Mouse (Mus musculus): ENCODE measurements around the gene Trim38. TPM values are rescaled to one million over a fixed set of nuclear protein-coding genes. Genes with fewer than 3 reads are reported as not detected.
"Not testable (repeated sequence)": the region's sequence is repeated elsewhere in the genome, so short reads cannot be mapped to it uniquely, and the experiment has no call there.

The Trim38 gene
- 0.26 TPM in 1 of 2 replicates, not detected in the other for polyA plus RNA-seq (2016; fragmentation: Nextera tagmentation; extraction: Ambion mirVana)

DNA sequence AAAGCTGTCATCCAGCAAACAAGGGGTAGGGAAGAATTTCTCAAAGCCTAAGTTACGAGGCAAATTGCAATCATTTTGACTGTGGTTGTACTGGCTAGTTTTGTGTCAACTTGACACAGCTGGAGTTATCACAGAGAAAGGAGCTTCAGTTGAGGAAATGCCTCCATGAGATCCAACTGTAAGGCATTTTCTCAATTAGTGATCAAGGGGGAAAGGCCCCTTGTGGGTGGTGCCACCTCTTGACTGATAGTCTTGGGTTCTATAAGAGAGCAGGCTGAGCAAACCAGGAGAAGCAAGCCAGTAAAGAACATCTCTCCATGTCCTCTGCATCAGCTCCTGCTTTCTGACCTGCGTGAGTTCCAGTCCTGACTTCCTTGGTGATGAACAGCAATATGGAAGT, at the start of gene Trim38:
Gene Trim38, plus strand, starts transcription at position 301 of the 400 bp plus-strand sequence.
- DNase-seq (ENCODE audit: low spot score): not testable (repeated sequence)

DNA sequence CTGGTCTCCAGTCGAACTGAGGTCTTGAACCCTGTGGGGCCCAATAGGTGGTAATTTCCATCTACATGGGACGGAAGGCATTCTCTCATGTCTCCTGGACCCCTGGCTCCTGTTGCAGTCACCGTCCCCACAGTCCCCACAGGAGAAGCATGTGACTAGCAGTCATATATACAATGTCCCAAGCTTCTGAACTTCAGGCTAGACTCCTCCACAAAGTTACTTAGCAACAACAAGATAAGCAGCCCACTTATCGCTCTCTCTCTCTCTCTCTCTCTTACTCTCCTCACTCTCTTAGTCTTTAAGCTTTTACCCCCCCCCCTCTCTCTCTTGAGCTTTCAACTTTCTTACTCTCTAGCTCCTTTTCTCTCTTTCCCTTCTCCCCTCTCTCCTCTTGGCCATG, 45.5 kb upstream of the Trim38 start:
- DNase-seq (ENCODE audit: low spot score): peak; percentile 4
- WGBS: 85% methylated on average over 4 of the region's 4 CpGs
- no peaks in the 10 kb centered on the region for H3K9me3 ChIP-seq

More for the DNA sequence above, at the start of gene Trim38:
- WGBS: 84% methylated on average over 2 of the region's 2 CpGs
- not testable (repeated sequence) for H3K9me3 ChIP-seq; H3K27ac ChIP-seq (replicated peaks); H3K36me3 ChIP-seq (replicated peaks); H3K27me3 ChIP-seq (replicated peaks; ENCODE audit: low read depth, poor library complexity, severe bottlenecking); H3K4me3 ChIP-seq
- H3K4me1 ChIP-seq: peaks cover 16% of the 10 kb centered on the region

DNA sequence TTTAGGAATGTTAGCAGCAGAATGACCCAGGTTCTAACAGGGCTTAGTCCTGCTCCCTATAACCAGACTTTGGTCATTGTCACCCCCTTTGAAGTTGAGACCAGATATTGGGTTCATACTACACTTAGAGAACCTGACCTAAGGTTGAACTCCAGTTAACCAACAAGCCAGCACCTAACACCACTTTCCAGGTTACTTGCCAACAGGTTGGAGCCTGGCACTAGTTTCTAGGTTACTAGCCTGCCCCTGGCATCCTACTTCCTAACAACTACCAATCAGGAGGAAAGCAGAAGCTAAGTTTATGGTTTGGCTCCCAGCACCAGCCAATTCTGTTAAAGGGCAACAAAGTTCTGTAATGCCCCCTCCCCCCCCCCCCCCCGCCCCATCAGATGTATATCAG, 44.5 kb upstream of the Trim38 start:
- no peaks in the 10 kb centered on the region for H3K36me3 ChIP-seq (replicated peaks)
- peaks cover 4% of the 10 kb centered on the region; the same call in 1 of the 2 replicates for H3K4me1 ChIP-seq
- H3K27me3 ChIP-seq (replicated peaks; ENCODE audit: low read depth, poor library complexity, severe bottlenecking): no peaks in the 10 kb centered on the region
- peak; percentile 3 for DNase-seq (ENCODE audit: low spot score)
- H3K4me3 ChIP-seq: no peak overlapping the region
- no peak overlapping the region for H3K27ac ChIP-seq (replicated peaks)
- no peaks in the 10 kb centered on the region for H3K9me3 ChIP-seq
- WGBS: 38% methylated on average over 1 of the region's 1 CpGs

More for the DNA sequence above, 45.5 kb upstream of the Trim38 start:
- Histone ChIP-seq H3K27ac (replicated peaks) (no peak overlapping the region), H3K27me3 (replicated peaks; ENCODE audit: low read depth, poor library complexity, severe bottlenecking) (no peaks in the 10 kb centered on the region), H3K4me1 (peaks cover 4% of the 10 kb centered on the region; the same call in 1 of the 2 replicates), H3K36me3 (replicated peaks) (no peaks in the 10 kb centered on the region), H3K4me3 (no peak overlapping the region)

DNA sequence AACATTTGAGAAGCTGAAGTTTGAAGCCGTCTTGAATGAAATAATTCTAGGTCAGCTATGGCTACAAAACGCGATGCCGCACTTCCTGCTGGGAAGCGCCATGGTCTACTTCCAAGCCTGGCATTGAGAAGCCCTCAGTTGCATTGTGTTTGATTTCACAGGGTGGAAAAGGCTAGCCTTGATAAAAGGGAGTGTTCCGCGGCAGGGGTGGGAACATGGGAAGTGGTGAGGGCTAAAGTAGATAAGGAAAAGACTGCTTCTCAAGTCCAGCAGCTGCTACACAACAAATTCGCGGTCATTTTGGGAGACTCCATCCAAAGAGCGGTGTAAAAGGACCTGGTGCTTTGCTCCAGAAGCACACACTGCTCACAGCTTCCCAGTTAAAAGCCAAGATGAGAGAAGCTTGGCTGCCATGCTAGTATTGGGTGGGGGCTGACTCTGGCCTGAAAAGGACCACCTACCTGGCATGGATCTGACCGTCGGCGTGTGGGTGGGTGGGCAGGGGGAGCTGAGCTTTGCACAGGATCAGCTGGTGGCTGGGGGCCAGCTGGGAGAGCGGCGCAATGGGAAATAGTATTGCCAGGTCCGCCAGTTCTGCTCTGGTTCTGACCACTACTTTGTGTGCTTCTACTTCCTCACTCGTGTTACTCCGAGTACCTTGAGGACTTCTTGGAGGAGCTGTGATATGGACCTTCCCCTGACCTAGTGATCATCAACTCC, 41.1 kb upstream of the Trim38 start:
- Histone ChIP-seq H3K4me1 (peaks cover 8% of the 10 kb centered on the region), H3K27me3 (replicated peaks; ENCODE audit: low read depth, poor library complexity, severe bottlenecking) (no peaks in the 10 kb centered on the region), H3K27ac (replicated peaks) (0 out of 2 replicates have a peak overlapping the region, but pooled peaks have one; percentile 30), H3K4me3 (no peak overlapping the region), H3K9me3 (no peaks in the 10 kb centered on the region), H3K36me3 (replicated peaks) (no peaks in the 10 kb centered on the region)
- no peak for DNase-seq (ENCODE audit: low spot score)
- 92% methylated on average over 18 of the region's 18 CpGs for WGBS

DNA sequence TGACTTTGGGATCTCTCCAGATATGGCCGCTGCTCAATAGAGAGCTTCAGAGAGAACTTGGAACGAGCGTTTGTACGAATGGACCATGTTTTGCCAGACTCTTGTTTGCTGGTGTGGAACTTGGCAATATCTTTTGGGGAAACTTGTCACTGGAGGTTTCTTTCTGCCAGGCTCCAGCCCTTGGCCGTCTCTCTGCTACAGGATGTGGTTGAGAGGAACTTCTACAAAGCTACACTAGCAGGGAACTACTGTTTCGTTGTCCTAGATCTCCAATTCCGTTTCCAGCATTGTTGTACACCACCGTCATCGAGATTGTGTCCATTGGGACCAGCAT, 40.6 kb upstream of the Trim38 start:
- no peaks in the 10 kb centered on the region for H3K36me3 ChIP-seq (replicated peaks)
- 91% methylated on average over 9 of the region's 9 CpGs for WGBS
- peaks cover 8% of the 10 kb centered on the region for H3K4me1 ChIP-seq
- H3K27ac ChIP-seq (replicated peaks): 0 out of 2 replicates have a peak overlapping the region, but pooled peaks have one; percentile 30
- no peaks in the 10 kb centered on the region for H3K9me3 ChIP-seq
- H3K27me3 ChIP-seq (replicated peaks; ENCODE audit: low read depth, poor library complexity, severe bottlenecking): no peaks in the 10 kb centered on the region
- H3K4me3 ChIP-seq: no peak overlapping the region
- DNase-seq (ENCODE audit: low spot score): no peak

DNA sequence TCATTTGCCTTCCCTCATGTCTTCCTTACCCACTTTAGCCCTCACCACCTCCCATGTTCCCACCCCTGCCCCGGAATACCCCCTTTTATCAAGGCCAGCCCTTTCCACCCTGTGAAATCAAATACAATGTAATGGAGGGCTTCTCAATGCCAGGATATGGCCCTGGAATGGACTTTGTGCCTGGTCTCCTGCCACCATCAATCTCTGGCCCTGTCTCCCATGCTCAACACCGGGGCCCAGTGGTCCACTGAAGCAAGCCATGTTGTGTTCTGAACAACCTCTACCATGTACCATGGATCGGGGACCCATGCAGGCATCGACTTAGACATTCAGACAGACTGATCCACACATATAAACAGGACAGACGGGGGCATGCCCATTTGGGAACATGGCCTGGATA, 40.0 kb upstream of the Trim38 start:
- WGBS: 93% methylated on average over 5 of the region's 5 CpGs
- Histone ChIP-seq H3K27me3 (replicated peaks; ENCODE audit: low read depth, poor library complexity, severe bottlenecking) (no peaks in the 10 kb centered on the region), H3K4me1 (peaks cover 8% of the 10 kb centered on the region), H3K27ac (replicated peaks) (0 out of 2 replicates have a peak overlapping the region, but pooled peaks have one; percentile 30), H3K36me3 (replicated peaks) (no peaks in the 10 kb centered on the region), H3K4me3 (no peak overlapping the region), H3K9me3 (no peaks in the 10 kb centered on the region)
- DNase-seq (ENCODE audit: low spot score): no peak

DNA sequence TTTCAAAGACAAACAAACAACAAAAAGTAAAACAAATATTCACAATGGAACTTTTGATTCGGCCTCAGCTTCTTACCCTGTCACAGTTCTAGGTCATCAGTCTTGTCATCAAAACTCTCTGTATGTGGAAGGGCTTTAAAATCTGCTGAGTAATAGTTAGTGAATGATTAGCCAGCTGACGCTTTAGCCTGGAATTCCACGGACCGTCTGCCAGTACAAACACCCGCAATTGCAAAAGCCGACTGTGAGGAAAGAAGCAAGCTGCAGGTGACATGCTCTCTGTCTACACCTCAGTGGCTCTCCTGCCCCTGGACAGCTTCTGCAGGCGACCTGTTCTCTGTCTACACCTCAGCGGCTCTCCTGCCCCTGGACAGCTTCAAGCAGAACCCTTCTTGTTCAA, 39.2 kb upstream of the Trim38 start:
- H3K27me3 ChIP-seq (replicated peaks; ENCODE audit: low read depth, poor library complexity, severe bottlenecking): no peaks in the 10 kb centered on the region
- peaks cover 4% of the 10 kb centered on the region for H3K4me1 ChIP-seq
- no peaks in the 10 kb centered on the region for H3K36me3 ChIP-seq (replicated peaks)
- H3K9me3 ChIP-seq: no peaks in the 10 kb centered on the region
- no peak overlapping the region for H3K4me3 ChIP-seq
- WGBS: 55% methylated on average over 8 of the region's 8 CpGs
- peak overlapping the region; percentile 35; the same call in 1 of the 2 replicates for H3K27ac ChIP-seq (replicated peaks)
- no peak for DNase-seq (ENCODE audit: low spot score)

DNA sequence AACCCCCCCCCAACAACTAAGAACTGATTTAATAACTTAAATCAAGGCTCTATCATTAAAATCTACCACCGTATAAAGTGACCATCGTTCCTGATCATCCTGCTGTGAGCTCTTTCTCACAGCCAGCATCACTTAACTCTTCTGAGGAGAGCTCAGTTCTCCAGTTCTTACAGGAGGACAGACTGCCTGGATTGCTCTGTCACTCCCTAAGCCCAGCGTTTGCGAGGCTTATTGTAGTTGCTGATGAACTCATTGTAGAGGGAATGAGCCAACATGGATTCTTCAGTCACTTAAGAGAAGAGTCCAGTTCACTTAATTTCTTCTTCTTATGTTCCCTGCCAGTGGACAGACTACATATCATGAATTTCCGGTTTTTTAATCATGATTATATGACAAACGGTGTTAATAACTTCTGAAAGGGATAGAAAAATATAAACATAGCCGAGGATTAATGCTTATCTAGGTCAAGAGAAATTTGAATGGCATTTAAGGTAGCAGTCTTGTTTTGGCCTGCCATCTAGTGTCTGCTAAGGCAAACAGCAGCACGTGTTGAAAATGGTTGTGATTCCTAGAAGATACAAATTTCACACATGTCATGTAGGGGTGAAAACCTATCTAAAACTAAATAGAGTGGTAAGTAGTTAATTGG, 37.4 kb upstream of the Trim38 start:
- Histone ChIP-seq H3K27ac (replicated peaks) (no peak overlapping the region; the same call in 1 of the 2 replicates), H3K27me3 (replicated peaks; ENCODE audit: low read depth, poor library complexity, severe bottlenecking) (no peaks in the 10 kb centered on the region), H3K9me3 (no peaks in the 10 kb centered on the region), H3K4me3 (no peak overlapping the region), H3K36me3 (replicated peaks) (no peaks in the 10 kb centered on the region), H3K4me1 (peaks cover 4% of the 10 kb centered on the region)
- 30% methylated on average over 8 of the region's 8 CpGs for WGBS
- no peak for DNase-seq (ENCODE audit: low spot score)

DNA sequence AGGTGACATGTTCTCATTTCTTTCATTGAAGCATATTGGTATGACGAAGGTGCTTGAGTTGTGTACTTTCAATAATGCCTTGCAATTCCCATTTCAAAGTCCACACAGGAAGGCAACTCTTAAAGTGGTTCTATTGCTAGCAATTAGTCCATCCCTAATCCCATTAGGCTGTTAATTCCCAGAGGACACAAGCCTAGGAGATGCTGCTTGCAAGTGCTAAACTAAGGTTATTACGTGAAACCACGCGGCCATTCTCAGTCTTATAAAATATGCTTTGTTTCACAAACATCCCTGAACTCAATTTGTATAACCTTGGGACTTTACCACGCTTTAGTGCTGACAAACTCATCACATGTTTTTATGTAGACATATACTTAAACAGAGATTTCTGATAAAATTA, 32.6 kb upstream of the Trim38 start:
- Histone ChIP-seq H3K27me3 (replicated peaks; ENCODE audit: low read depth, poor library complexity, severe bottlenecking) (no peaks in the 10 kb centered on the region), H3K4me3 (no peak overlapping the region), H3K27ac (replicated peaks) (peak overlapping the region; percentile 96; the same call in 1 of the 2 replicates), H3K9me3 (no peaks in the 10 kb centered on the region), H3K4me1 (peaks cover 20% of the 10 kb centered on the region), H3K36me3 (replicated peaks) (no peaks in the 10 kb centered on the region)
- no peak for DNase-seq (ENCODE audit: low spot score)
- 82% methylated on average over 5 of the region's 5 CpGs for WGBS

DNA sequence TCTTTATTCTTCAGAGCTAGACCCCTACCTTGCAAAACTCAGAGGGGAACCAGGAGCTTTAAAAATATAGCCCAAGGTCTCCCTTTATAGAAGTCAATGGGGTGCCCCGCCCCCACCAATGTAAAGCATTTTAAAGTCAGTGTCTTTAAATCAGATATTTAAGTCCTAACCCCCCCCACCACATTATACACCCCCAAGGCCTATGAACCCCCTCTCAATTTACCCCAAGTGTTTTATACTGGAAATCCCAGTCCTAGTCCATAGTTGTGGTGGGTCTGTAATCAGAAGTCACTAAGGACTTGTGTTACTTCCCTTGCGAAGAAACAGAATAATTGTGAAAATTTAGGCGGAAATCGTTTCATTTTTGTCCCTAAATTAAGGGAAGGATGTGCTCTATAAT, 31.7 kb upstream of the Trim38 start:
- Histone ChIP-seq H3K4me3 (peak overlapping the region; percentile 71), H3K27ac (replicated peaks) (peak overlapping the region; percentile 96), H3K27me3 (replicated peaks; ENCODE audit: low read depth, poor library complexity, severe bottlenecking) (no peaks in the 10 kb centered on the region), H3K4me1 (peaks cover 20% of the 10 kb centered on the region), H3K9me3 (no peaks in the 10 kb centered on the region), H3K36me3 (replicated peaks) (no peaks in the 10 kb centered on the region)
- 23% methylated on average over 4 of the region's 4 CpGs for WGBS
- DNase-seq (ENCODE audit: low spot score): no peak

DNA sequence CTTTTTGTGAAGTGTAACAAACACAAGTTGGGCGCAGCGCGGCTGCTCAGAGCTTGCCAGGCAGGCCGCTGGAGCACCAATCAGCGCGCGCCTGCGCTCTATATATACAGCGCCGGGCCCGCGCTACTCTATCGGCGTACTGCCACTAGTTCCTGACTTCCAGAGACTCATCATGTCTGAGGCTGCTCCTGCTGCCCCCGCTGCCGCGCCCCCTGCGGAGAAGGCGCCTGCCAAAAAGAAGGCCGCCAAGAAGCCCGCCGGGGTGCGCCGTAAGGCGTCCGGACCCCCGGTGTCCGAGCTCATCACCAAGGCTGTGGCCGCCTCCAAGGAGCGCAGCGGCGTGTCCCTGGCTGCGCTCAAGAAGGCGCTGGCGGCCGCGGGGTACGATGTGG, 31.0 kb upstream of the Trim38 start, which contains the start of gene Hist1h1c:
Gene Hist1h1c, plus strand, starts transcription at position 132 of the 392 bp plus-strand sequence.
- WGBS: under 1% methylated on average over 38 of the region's 38 CpGs
- DNase-seq (ENCODE audit: low spot score): peak; percentile 94
- Histone ChIP-seq H3K27me3 (replicated peaks; ENCODE audit: low read depth, poor library complexity, severe bottlenecking) (no peaks in the 10 kb centered on the region), H3K4me1 (peaks cover 20% of the 10 kb centered on the region), H3K9me3 (no peaks in the 10 kb centered on the region), H3K4me3 (peak within 1 kb of the TSS; percentile 71), H3K27ac (replicated peaks) (peak within 1 kb of the TSS; percentile 96), H3K36me3 (replicated peaks) (no peaks in the 10 kb centered on the region)

DNA sequence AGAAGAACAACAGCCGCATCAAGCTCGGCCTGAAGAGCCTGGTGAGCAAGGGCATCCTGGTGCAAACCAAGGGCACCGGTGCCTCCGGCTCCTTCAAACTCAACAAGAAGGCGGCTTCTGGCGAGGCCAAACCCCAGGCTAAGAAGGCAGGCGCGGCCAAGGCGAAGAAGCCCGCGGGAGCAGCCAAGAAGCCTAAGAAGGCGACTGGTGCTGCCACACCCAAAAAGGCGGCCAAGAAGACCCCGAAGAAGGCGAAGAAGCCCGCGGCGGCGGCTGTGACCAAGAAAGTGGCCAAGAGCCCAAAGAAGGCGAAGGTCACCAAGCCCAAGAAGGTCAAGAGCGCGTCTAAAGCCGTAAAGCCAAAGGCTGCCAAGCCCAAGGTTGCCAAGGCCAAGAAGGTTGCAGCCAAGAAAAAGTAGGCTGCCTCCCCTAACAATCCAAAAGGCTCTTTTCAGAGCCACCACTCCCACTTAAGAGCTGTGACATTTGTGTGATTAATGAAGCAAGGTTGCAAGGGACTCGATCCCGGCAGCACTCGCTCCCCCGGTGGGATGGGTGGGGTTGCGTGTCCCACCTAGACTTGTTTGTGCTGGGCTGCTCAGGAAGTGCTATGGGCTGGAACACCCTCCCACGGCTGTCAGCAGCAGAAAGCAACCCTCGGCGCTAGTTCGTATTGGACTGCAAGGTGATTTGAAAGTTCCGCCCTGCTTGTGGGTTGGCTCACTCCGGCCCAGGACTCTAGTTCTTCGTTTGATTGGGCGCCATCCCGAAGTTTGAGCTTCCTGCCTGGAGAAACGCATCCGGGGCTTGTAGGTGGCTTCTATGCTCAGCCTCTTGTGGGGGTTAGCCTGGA, 30.4 kb upstream of the Trim38 start:
- H3K9me3 ChIP-seq: no peaks in the 10 kb centered on the region
- no peaks in the 10 kb centered on the region for H3K36me3 ChIP-seq (replicated peaks)
- peak; percentile 91 for DNase-seq (ENCODE audit: low spot score)
- H3K27me3 ChIP-seq (replicated peaks; ENCODE audit: low read depth, poor library complexity, severe bottlenecking): no peaks in the 10 kb centered on the region
- under 1% methylated on average over 39 of the region's 39 CpGs for WGBS
- H3K27ac ChIP-seq (replicated peaks): peak overlapping the region; percentile 96
- H3K4me3 ChIP-seq: peak overlapping the region; percentile 71
- peaks cover 25% of the 10 kb centered on the region for H3K4me1 ChIP-seq
